Mouse (Mus musculus) forebrain, embryonic 10.5 days (tissue): ENCODE results near the gene Sft2d1. TPM values are rescaled to one million over a fixed set of nuclear protein-coding genes. Genes with fewer than 3 reads are reported as not detected.
"Not testable (repeated sequence)": the region's sequence is repeated elsewhere in the genome, so short reads cannot be mapped to it uniquely, and the experiment has no call there.

Experiments
- DNase-seq: peaks from one replicate; pipeline ENCODE4 v3.0.0-alpha.2; 2017; ENCODE audit warnings: low spot score; ENCODE audit errors: extremely low spot score
- H3K27ac ChIP-seq: fragments of 300-500 bp; sonication (generic); 2 replicates; pipeline ENCODE4 v1.5.1; 2016; ENCODE audit warnings: mild to moderate bottlenecking
- H3K27me3 ChIP-seq: fragments of 300-500 bp; sonication (generic); 2 replicates; pipeline ENCODE4 v1.6.1; 2016; ENCODE audit warnings: mild to moderate bottlenecking; ENCODE audit not compliant: poor library complexity, severe bottlenecking
- H3K36me3 ChIP-seq: fragments of 300-500 bp; sonication (generic); replicated peaks from 2 replicates; pipeline ENCODE4 v1.6.1; 2016; ENCODE audit warnings: mild to moderate bottlenecking, moderate library complexity
- H3K4me1 ChIP-seq: fragments of 300-500 bp; sonication (generic); 2 replicates; pipeline ENCODE4 v1.6.1; 2016
- H3K4me3 ChIP-seq: fragments of 300-500 bp; sonication (generic); 2 replicates; pipeline ENCODE4 v1.5.1; 2016; ENCODE audit warnings: mild to moderate bottlenecking, moderate library complexity
- H3K9me3 ChIP-seq: fragments of 300-500 bp; sonication (generic); 2 replicates; pipeline ENCODE4 v1.6.1; 2016; ENCODE audit warnings: mild to moderate bottlenecking, moderate library complexity
- WGBS: fragments of 180-500 bp; shearing (Covaris S2); methylation state at CpG from one replicate; pipeline ENCODE4 v1.1.7; 2016; 5-methylcytosine and 5-hydroxymethylcytosine counted together
- polyA plus RNA-seq: library from polyadenylated mRNA; unstranded; fragments of >200 nt; fragmentation: Nextera tagmentation; extraction: Ambion mirVana; gene quantifications from 2 replicates; pipeline ENCODE4 v1.2.1, GENCODE M21; 2016

Sft2d1 gene
- polyA plus RNA-seq, 1 experiment from 2014 or later: 58.6 TPM

- 94% methylated on average over 3 of the region's 3 CpGs for WGBS
- no peak for DNase-seq
Observed at GRCm38 (mm10) chr17:8313976-8314375, 3.1 kb downstream of the Sft2d1 start.

GRCm38 (mm10) chr17:8316251-8316650 lies 5.3 kb downstream of the Sft2d1 start:
- Histone ChIP-seq H3K36me3 (no peaks in the 10 kb centered on the region), H3K27ac (no peak overlapping the region), H3K27me3 (no peaks in the 10 kb centered on the region), H3K4me3 (no peak overlapping the region), H3K9me3 (no peaks in the 10 kb centered on the region), H3K4me1 (peaks cover 16% of the 10 kb centered on the region)
- 92% methylated on average over 1 of the region's 1 CpGs for WGBS
- DNase-seq: no peak

More at GRCm38 (mm10) chr17:8313976-8314375, 3.1 kb downstream of the Sft2d1 start:
- H3K36me3 ChIP-seq: no peaks in the 10 kb centered on the region
- H3K4me3 ChIP-seq: no peak overlapping the region
- H3K4me1 ChIP-seq: peaks cover 23% of the 10 kb centered on the region
- no peak overlapping the region for H3K27ac ChIP-seq
- H3K9me3 ChIP-seq: no peaks in the 10 kb centered on the region
- H3K27me3 ChIP-seq: no peaks in the 10 kb centered on the region

- H3K27ac ChIP-seq, H3K4me1 ChIP-seq, DNase-seq, H3K4me3 ChIP-seq, H3K27me3 ChIP-seq, H3K9me3 ChIP-seq: not testable (repeated sequence)
- H3K36me3 ChIP-seq: peaks cover 28% of the 10 kb centered on the region
- WGBS: 85% methylated on average over 11 of the region's 11 CpGs
Observed at GRCm38 (mm10) chr17:8326877-8327276, 16.0 kb downstream of the Sft2d1 start.

- Histone ChIP-seq H3K27me3 (no peaks in the 10 kb centered on the region), H3K9me3 (no peaks in the 10 kb centered on the region), H3K36me3 (peaks cover 23% of the 10 kb centered on the region), H3K4me3 (no peak overlapping the region), H3K27ac (no peak overlapping the region), H3K4me1 (no peaks in the 10 kb centered on the region)
- no peak for DNase-seq
- 64% methylated on average over 7 of the region's 7 CpGs for WGBS
Observed at GRCm38 (mm10) chr17:8328511-8329174, 17.7 kb downstream of the Sft2d1 start.

GRCm38 (mm10) chr17:8330602-8331001 lies 19.7 kb downstream of the Sft2d1 start:
- 85% methylated on average over 5 of the region's 5 CpGs for WGBS
- Histone ChIP-seq H3K27me3 (no peaks in the 10 kb centered on the region), H3K9me3 (no peaks in the 10 kb centered on the region), H3K4me3 (no peak overlapping the region), H3K36me3 (peaks cover 19% of the 10 kb centered on the region), H3K27ac (no peak overlapping the region), H3K4me1 (no peaks in the 10 kb centered on the region)
- no peak for DNase-seq

GRCm38 (mm10) chr17:8337159-8337558 lies 26.3 kb downstream of the Sft2d1 start, which contains the start of gene Prr18:
Gene Prr18, plus strand, starts transcription at chr17:8337459.
- Histone ChIP-seq H3K4me1 (peaks cover 25% of the 10 kb centered on the region), H3K27me3 (peaks cover 40% of the 10 kb centered on the region)
- H3K4me3 ChIP-seq, H3K9me3 ChIP-seq, H3K36me3 ChIP-seq, DNase-seq, H3K27ac ChIP-seq: not testable (repeated sequence)
- WGBS: 100% methylated on average over 1 of the region's 5 CpGs

GRCm38 (mm10) chr17:8339666-8340374 lies 28.9 kb downstream of the Sft2d1 start:
- Histone ChIP-seq H3K27me3 (peaks cover 66% of the 10 kb centered on the region), H3K27ac (no peak overlapping the region), H3K36me3 (no peaks in the 10 kb centered on the region), H3K9me3 (no peaks in the 10 kb centered on the region), H3K4me3 (peak overlapping the region; percentile 64), H3K4me1 (peaks cover 25% of the 10 kb centered on the region)
- DNase-seq: no peak
- WGBS: 17% methylated on average over 8 of the region's 8 CpGs

GRCm38 (mm10) chr17:8340407-8341359 lies 29.8 kb downstream of the Sft2d1 start:
- peaks cover 25% of the 10 kb centered on the region for H3K4me1 ChIP-seq
- peak; percentile 37 for DNase-seq
- H3K27me3 ChIP-seq: peaks cover 66% of the 10 kb centered on the region
- peak overlapping the region; percentile 64 for H3K4me3 ChIP-seq
- WGBS: under 1% methylated on average over 70 of the region's 92 CpGs
- H3K27ac ChIP-seq: peak overlapping the region; percentile 81
- no peaks in the 10 kb centered on the region for H3K9me3 ChIP-seq
- H3K36me3 ChIP-seq: no peaks in the 10 kb centered on the region

- Histone ChIP-seq H3K27me3 (peaks cover 66% of the 10 kb centered on the region), H3K9me3 (no peaks in the 10 kb centered on the region), H3K36me3 (no peaks in the 10 kb centered on the region), H3K27ac (peak overlapping the region; percentile 81), H3K4me1 (peaks cover 25% of the 10 kb centered on the region), H3K4me3 (peak overlapping the region; percentile 64)
- 10% methylated on average over 46 of the region's 46 CpGs for whole genome bisulfite sequencing
- peak; percentile 38 for DNase-seq
Observed at GRCm38 (mm10) chr17:8341360-8341963, 30.6 kb downstream of the Sft2d1 start.

- H3K27ac ChIP-seq: no peak overlapping the region
- H3K36me3 ChIP-seq: no peaks in the 10 kb centered on the region
- 43% methylated on average over 5 of the region's 5 CpGs for WGBS
- H3K27me3 ChIP-seq: peaks cover 66% of the 10 kb centered on the region
- no peak overlapping the region for H3K4me3 ChIP-seq
- H3K4me1 ChIP-seq: peaks cover 25% of the 10 kb centered on the region
- no peak for DNase-seq
- H3K9me3 ChIP-seq: no peaks in the 10 kb centered on the region
Observed at GRCm38 (mm10) chr17:8342706-8343105, 31.8 kb downstream of the Sft2d1 start.

- DNase-seq: no peak
- Histone ChIP-seq H3K9me3 (no peaks in the 10 kb centered on the region), H3K27ac (no peak overlapping the region), H3K4me1 (peaks cover 25% of the 10 kb centered on the region), H3K27me3 (peaks cover 63% of the 10 kb centered on the region), H3K4me3 (no peak overlapping the region), H3K36me3 (no peaks in the 10 kb centered on the region)
- 80% methylated on average over 6 of the region's 6 CpGs for WGBS
Observed at GRCm38 (mm10) chr17:8343416-8343815, 32.5 kb downstream of the Sft2d1 start.

GRCm38 (mm10) chr17:8347765-8348285 lies 36.9 kb downstream of the Sft2d1 start:
- no peaks in the 10 kb centered on the region for H3K36me3 ChIP-seq
- 85% methylated on average over 5 of the region's 5 CpGs for whole genome bisulfite sequencing
- DNase-seq: no peak
- no peaks in the 10 kb centered on the region for H3K9me3 ChIP-seq
- no peak overlapping the region for H3K4me3 ChIP-seq
- peaks cover 19% of the 10 kb centered on the region for H3K27me3 ChIP-seq
- H3K4me1 ChIP-seq: peaks cover 12% of the 10 kb centered on the region
- no peak overlapping the region for H3K27ac ChIP-seq
